Comparison of ENCODE assay signal across 16 mouse cellular contexts in genomic region chr16:35247364-35247763, GRCm38 (mm10).
"Had no signal": no experiment of that assay in that cellular context is flagged by ENCODE, and none has a peak within 500 bp of the region (broad histone marks: within the 10 kb centered on the region; RNA-seq: fewer than 3 reads in every experiment).

No protein-coding gene starts in this region.

- H3K4me3 ChIP-seq: neural tube, embryonic 12.5 days; neural tube, embryonic 13.5 days; stomach, embryonic 15.5 days had no signal

- H3K27me3 ChIP-seq: neural tube, embryonic 12.5 days; neural tube, embryonic 13.5 days; stomach, embryonic 15.5 days had no signal

- H3K9me3 ChIP-seq: neural tube, embryonic 12.5 days; neural tube, embryonic 13.5 days; stomach, embryonic 15.5 days had no signal

- H3K36me3 ChIP-seq: neural tube, embryonic 12.5 days; stomach, embryonic 15.5 days had no signal

- DNase-seq: retina, postnatal 1 day; right cerebral cortex, adult 18-20 months; right cerebral cortex, postnatal 14 days; right cerebral cortex, postnatal 25 days; right cerebral cortex, postnatal 4 days; spleen, adult 18-20 months; thymus, adult 18-20 months; thymus, adult 2 months; thymus, postnatal 14 days; thymus, postnatal 25 days; thymus, postnatal 36 days; thymus, postnatal 4 days had no signal

- H3K4me2 ChIP-seq: neural tube, embryonic 12.5 days; neural tube, embryonic 13.5 days; stomach, embryonic 15.5 days had no signal

- H3K27ac ChIP-seq: neural tube, embryonic 12.5 days; neural tube, embryonic 13.5 days; stomach, embryonic 15.5 days; stomach, postnatal 0 days had no signal

- H3K4me1 ChIP-seq: stomach, embryonic 15.5 days had no signal

- H3K9ac ChIP-seq: neural tube, embryonic 12.5 days; neural tube, embryonic 13.5 days; stomach, embryonic 15.5 days had no signal
